Mouse (Mus musculus) bone marrow, adult 2 months (tissue): ENCODE data around the gene Dusp3. TPM values are rescaled to one million over a fixed set of nuclear protein-coding genes. Genes with fewer than 3 reads are reported as not detected.

ENCODE experiments used
- H3K27ac ChIP-seq: fragments of 200-500 bp; 2 replicates; pipeline ENCODE4 v1.5.1; 2012; ENCODE audit warnings: low read depth, mild to moderate bottlenecking, control low read depth, inconsistent platforms, low read length; ENCODE audit not compliant: control insufficient read depth, poor library complexity, insufficient read depth
- H3K4me1 ChIP-seq: fragments of 200-500 bp; 2 replicates; pipeline ENCODE4 v1.6.1; 2011; ENCODE audit warnings: low read length; ENCODE audit not compliant: control insufficient read depth, insufficient read depth
- H3K4me3 ChIP-seq: fragments of 200-500 bp; replicated peaks from 2 replicates; pipeline ENCODE3; 2011; ENCODE audit warnings: mild to moderate bottlenecking, low read depth, low read length, control low read depth; ENCODE audit not compliant: control insufficient read depth
- CTCF ChIP-seq: fragments of 200-500 bp; IDR thresholded peaks from 2 replicates; pipeline ENCODE4 v1.5.1; 2011; ENCODE audit warnings: low read length, control low read depth; ENCODE audit not compliant: control insufficient read depth, insufficient read depth
- POLR2A ChIP-seq: fragments of 200-500 bp; IDR thresholded peaks from 2 replicates; pipeline ENCODE4 v1.6.1; 2011; ENCODE audit warnings: low read depth, mild to moderate bottlenecking, control low read depth, low read length, borderline replicate concordance; ENCODE audit not compliant: control insufficient read depth
- WGBS: fragments of 180-500 bp; shearing (Covaris S2); methylation state at CpG from one replicate; pipeline ENCODE4 v1.1.7; 2018; 5-methylcytosine and 5-hydroxymethylcytosine counted together
- polyA plus RNA-seq: library from polyadenylated mRNA; stranded (reverse); fragments of >200 nt; gene quantifications from 2 replicates; pipeline ENCODE4 v1.2.4, GENCODE M21; 2011; ENCODE audit warnings: low replicate concordance; ENCODE audit not compliant: missing spikeins, insufficient read depth, insufficient read length

Dusp3 gene
- polyA plus RNA-seq, 1 experiment: 15.2 TPM

GRCm38 (mm10) chr11:101965553-101965952, 21.3 kb downstream of the Dusp3 start:
- WGBS: 0% methylated on average over 2 of the region's 2 CpGs
- Histone ChIP-seq H3K4me3 (no peak overlapping the region), H3K27ac (no peak overlapping the region), H3K4me1 (no peaks in the 10 kb centered on the region)
- no peak for TF ChIP-seq POLR2A
- no peak for TF ChIP-seq CTCF

GRCm38 (mm10) chr11:101964647-101965046, 22.2 kb downstream of the Dusp3 start:
- Histone ChIP-seq H3K27ac (no peak overlapping the region), H3K4me1 (no peaks in the 10 kb centered on the region), H3K4me3 (no peak overlapping the region)
- 33% methylated on average over 8 of the region's 8 CpGs for WGBS
- TF ChIP-seq POLR2A (no peak), CTCF (no peak)

DNA sequence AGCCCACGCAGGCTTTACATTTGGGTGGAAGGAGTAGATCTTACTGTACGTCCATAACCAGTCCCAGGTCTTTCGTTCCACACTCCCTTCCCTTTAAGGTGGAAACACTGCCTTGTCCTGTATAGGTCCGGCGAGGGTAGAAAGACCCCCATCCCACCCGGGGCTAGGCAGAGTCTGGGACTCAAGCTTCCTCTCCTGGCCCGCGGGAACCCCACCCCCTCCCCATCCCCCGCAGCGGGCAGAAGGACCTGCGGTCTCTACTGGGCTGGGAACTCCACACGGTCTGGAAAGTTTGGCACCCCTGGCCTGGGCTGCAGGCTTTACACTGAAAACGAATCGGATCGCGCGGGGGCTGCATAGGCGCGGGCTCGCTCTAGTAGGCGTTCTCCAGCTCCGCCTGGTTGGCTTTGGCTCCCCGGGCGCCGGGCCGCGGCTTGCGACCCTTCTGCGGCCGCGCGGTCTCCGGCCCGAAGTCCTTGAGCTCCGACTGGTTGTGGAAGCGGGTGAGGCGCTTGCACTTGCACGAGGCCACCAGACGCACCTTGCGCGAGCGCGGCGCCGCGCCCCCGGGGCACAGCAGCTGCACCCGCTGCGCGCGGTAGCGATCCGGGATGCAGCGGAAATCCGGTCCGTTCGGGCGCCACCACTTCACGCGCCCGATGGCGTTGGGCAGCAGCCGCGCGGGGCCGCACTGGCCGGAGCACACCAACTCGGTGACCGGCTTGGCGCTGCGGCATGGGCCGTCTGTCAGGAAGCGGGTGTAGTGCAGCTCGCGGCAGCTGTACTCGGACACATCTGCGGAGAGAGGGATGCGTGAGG, 23.1 kb downstream of the Dusp3 start:
- Histone ChIP-seq H3K4me1 (no peaks in the 10 kb centered on the region), H3K27ac (no peak overlapping the region; the same call in 1 of the 2 replicates), H3K4me3 (no peak overlapping the region)
- TF ChIP-seq CTCF (no peak), POLR2A (no peak)
- under 1% methylated on average over 78 of the region's 78 CpGs for WGBS

DNA sequence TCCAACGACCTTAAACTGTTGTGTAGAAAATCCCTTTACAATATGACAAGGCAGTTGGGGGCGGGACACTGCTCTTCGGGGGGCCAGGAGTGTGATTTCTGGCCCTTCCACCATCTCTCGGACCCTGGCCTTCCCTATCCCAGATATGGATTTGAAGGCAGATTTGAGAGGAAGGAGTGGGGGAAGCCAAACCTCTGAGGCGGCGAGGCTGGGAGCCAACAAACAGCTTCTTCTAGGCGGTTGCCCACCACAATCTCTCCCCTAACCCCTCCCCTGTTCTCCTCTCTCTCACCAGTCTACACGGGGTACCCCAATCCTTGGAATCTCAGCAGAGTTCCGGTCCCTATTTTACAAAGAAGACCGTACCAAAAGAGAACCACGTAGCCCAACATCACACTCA, 23.8 kb downstream of the Dusp3 start:
- Histone ChIP-seq H3K4me3 (no peak overlapping the region), H3K4me1 (no peaks in the 10 kb centered on the region), H3K27ac (no peak overlapping the region)
- WGBS: 1% methylated on average over 11 of the region's 11 CpGs
- TF ChIP-seq CTCF (no peak), POLR2A (no peak)

DNA sequence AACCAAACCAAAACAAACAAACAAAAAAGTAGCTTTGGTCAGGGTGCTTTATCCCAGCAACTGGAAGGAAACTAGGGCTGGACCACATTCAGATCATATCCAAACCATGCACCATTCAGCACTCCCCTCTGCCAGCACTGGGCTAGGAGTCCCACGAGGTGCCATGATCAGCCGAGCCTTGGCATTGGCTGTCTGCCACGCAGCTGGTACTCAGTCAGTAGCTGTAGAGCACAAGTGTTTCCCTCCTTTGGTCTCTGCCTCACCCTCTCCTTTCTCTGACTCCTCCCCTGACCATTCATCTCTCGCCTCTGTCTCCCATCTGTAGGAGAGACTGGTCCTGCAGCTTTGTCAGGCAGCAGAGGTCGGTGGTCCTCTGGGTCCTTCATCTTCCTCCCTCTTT, 29.3 kb downstream of the Dusp3 start:
- H3K27ac ChIP-seq: no peak overlapping the region
- 30% methylated on average over 5 of the region's 5 CpGs for WGBS
- no peak overlapping the region for H3K4me3 ChIP-seq
- TF ChIP-seq CTCF (no peak), POLR2A (no peak)
- peaks cover 2% of the 10 kb centered on the region; the same call in 1 of the 2 replicates for H3K4me1 ChIP-seq

- Histone ChIP-seq H3K4me1 (peaks cover 4% of the 10 kb centered on the region; the same call in 1 of the 2 replicates), H3K27ac (no peak overlapping the region), H3K4me3 (no peak overlapping the region)
- no peak for TF ChIP-seq CTCF
- no peak for TF ChIP-seq POLR2A
- WGBS: 3% methylated on average over 4 of the region's 4 CpGs
These were observed 33.4 kb downstream of the Dusp3 start for GRCm38 (mm10) chr11:101953441-101953840.

- under 1% methylated on average over 24 of the region's 24 CpGs for WGBS
- no peak overlapping the region for H3K27ac ChIP-seq
- no peak overlapping the region for H3K4me3 ChIP-seq
- TF ChIP-seq POLR2A (no peak), CTCF (no peak)
- peaks cover 4% of the 10 kb centered on the region; the same call in 1 of the 2 replicates for H3K4me1 ChIP-seq
These were observed 34.1 kb downstream of the Dusp3 start for GRCm38 (mm10) chr11:101952541-101953341.

DNA sequence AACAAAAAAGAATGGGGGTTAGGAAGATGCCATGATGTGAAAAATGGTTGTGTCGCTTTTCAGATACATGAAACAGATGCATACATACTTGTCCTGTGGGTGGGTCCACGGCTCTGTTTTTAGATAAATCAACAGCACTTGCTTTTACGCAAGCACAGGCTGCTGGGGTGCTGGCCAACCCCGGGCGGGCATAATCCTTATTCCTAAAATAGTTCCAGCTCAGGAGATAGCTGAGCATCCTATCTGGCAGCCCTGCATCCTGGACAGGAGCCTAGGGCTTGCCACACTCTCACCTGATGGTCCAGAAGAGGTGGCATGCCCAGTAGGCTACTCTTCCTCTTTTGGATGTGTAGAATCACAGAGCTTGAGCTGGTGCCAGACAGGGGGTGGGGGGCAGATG, 36.8 kb downstream of the Dusp3 start:
- Histone ChIP-seq H3K27ac (no peak overlapping the region), H3K4me1 (peaks cover 4% of the 10 kb centered on the region; the same call in 1 of the 2 replicates), H3K4me3 (no peak overlapping the region)
- no peak for TF ChIP-seq POLR2A
- no peak for TF ChIP-seq CTCF
- WGBS: 76% methylated on average over 5 of the region's 5 CpGs
